Mouse (Mus musculus) G1E-ER4 (cell line): ENCODE measurements around the gene Cd22. TPM values are rescaled to one million over a fixed set of nuclear protein-coding genes. Genes with fewer than 3 reads are reported as not detected.

Experiments used
- GATA1 ChIP-seq: IDR thresholded peaks from one replicate; pipeline ENCODE4 v1.8.0; 2012; ENCODE audit warnings: low read length, inconsistent platforms
- polyA plus RNA-seq: library from polyadenylated mRNA; stranded (reverse); fragments of >175 nt; gene quantifications from 2 replicates; pipeline ENCODE4 v1.2.3, GENCODE M21; 2012

The Cd22 gene
- polyA plus RNA-seq, 1 experiment = not detected

DNA sequence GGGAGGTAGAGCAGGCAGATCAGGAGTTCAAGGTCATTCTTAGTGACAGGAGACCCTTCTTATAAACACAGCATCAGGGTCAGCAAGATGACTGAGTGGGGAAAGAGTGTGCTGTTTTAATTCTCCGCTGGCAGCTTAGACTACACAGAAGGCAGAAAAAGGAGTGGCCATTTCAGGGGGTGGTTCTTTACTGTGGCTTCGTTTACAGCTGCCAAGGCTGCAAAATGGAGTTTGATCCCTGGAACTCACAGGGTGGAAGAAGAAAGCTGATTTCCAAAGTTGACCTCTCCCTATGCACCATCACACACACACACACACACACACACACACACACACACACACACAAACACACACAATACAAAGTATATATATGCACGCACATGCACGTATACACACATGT lies 38.8 kb downstream of the Cd22 start:
- no peak for TF ChIP-seq GATA1

DNA sequence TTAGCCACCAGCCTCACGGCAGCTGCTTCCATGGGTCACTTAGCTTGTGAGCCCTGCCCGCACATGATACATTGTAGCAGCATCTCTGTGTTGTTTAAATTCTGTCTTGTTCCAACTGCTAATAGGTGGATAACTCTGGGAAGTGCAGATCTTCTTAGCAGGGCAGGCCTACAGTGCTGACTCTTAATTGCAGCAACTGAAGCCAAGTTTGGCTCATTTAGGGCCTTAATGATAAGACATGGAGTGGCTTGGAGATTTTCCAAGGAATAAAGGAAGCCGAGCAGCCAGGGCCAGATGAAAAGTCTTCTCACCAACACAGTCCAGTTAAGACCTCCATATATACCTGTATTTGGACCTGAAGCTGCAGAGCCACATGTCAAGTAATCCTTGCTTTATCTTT lies 39.8 kb downstream of the Cd22 start:
- TF ChIP-seq GATA1 = no peak

DNA sequence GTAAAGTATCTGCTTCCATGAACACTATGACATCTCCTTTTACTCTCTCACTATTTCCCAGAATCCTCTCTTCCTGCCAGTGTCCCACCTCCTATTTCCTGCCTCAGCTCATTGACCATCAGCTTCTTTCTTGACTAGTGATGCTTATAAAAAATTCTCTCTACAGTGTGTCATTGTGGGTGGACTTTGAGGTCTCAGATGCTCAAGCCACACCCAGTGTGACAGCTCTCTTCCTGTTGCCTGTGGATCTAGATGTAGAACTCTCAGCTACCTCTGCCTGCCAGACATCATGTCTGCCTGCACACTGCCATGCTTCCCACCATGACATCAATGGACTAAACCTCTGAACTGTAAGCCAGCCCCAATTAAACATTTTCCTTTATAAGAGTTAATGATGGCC lies 42.9 kb downstream of the Cd22 start:
- no peak for TF ChIP-seq GATA1

DNA sequence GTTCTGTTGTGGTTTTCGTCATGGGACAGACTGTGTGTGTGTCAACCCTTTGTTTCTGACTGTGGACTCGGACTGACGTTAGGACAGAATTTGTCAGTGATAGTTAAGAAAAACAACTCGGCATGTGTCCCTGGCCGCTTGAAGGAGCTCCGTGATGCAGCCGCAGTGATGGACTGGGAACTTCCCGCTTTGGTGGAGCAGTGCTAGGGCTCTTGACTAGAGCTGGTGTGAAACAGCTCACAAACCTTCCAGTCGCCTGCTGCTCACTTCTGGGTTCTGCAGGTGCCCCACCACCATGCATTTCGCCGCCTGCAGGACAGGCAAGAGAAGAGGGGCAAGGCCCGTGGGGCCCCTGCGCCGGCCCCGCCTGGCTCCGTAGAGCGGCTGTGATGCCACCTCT lies 47.9 kb downstream of the Cd22 start:
- no peak for TF ChIP-seq GATA1

DNA sequence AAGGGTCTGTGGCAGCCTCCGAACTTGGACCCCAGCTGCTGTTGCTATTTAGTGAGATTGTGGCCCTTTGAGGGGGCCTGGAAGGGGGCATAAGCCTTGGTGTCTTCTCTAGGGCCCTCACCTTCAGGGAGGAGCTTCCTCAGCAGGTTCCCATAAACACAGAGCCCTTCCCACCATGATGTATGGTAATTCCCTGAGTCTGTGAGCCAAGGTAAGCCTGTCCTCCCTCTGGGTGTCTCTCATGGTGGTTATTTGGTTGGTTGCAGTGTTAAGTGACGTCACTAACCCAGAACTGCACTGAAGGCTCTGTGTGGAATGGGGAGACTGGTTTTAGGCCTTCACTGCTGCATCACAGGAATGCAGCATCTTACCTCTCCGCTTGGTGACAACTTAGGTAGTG lies 50.7 kb downstream of the Cd22 start:
- no peak for TF ChIP-seq GATA1

DNA sequence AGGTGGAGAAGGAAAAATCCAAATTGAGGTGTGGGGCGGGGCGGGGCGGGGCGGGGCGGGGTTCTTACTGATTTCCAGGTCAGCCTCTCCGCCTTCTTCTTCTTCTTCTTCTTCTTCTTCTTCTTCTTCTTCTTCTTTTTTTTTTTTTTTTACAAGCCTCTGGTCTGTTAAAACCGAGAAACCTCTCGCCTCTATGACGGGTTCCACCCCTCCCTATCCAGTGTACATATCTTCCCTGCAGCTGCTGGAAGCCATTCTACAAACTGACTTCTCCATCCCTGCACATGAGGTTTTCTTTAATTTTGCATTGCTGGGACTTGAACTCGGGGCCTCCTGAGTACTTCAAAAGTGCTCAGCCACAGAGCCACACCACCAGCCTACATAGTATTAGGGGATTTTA lies 53.5 kb downstream of the Cd22 start:
- no peak for TF ChIP-seq GATA1

DNA sequence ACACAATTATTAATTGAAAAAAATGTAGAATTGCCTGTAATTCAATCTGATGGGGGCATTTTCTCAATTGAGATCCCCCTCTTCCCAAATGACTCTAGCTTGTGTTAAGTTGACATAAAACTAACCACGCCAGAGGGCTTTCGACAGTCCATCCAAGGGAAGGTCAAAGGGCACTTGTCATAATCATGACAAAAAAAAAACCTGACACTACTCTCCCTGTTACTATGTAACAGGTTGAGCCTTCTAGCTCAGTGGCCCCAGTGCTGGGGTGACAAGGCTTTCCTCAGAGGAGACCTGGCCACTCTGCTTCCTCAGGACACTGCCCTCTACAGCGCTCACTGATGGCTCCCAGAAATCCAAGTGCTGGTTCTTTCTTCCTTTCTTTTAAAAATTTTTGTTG lies 55.8 kb downstream of the Cd22 start:
- TF ChIP-seq GATA1 = no peak

DNA sequence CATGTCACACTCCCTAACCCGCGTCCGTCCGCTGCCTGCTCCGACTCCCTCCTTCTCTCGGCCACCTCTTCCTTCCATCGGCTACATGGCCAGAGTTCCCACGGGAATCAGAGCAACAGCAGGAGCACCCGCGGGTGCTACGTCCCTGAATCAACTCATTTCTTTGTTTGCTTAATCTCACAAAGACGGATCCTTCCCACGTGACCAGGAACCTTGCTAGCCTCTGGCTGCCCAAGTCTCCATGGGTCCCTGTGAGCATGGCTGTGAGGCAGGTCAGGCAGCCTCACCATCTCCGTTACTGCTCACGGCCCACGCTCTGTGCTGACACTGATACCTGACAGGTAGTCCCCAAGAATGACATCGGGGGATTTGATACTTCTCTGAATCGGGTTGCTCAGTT lies 56.5 kb downstream of the Cd22 start, which contains the start of gene Ffar2:
TSS of gene Ffar2 (minus strand) at position 101 of the 400 bp plus-strand sequence.
- TF ChIP-seq GATA1 = no peak

DNA sequence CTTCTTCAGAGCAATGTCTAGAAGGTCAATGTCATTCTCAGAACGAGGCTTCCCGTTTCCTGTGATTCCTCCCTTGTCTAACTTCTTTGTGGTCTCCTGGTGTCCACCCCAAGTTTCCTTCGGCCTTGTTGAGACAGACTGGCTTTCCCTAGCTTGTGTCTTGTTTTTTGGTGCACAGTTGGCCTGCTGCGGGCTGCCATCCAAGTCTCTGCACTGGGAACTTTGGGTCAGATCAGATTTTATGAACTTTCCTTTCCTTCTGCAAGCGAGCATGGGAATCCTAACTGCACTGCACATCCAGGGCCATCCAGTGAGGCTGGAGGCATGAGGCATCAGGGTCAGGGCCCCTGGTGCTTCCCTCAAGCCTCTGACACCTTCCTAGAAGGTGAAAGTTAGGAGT lies 58.6 kb downstream of the Cd22 start:
- TF ChIP-seq GATA1 = no peak

DNA sequence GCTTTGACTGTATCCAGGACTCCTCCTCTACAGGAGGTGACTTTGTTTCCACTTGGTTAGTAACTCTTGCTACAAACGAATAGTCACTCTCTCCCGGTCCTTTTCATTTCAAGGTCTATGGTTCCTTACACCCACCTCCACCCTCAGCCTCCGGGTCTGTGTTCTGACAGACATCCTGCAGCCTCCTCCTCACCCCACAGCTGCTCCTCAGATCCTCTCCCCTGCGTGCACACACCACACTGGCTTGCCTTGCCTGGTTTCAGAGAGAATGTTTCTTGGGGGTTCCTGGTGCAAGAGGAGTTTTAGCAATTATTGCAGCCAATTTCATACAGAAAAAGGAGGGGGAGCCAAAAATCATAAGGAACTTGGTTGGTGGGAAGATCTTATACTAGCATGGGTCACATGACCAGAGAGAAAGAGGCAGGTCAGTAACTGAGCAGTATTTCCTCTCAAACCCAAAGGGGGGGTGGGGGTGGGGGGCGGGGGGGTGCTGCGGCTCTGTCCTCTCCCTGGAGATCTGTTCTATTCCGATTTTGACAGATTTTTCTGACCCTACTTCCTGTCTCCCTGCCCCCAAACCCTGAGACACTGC lies 59.2 kb downstream of the Cd22 start:
- no peak for TF ChIP-seq GATA1

DNA sequence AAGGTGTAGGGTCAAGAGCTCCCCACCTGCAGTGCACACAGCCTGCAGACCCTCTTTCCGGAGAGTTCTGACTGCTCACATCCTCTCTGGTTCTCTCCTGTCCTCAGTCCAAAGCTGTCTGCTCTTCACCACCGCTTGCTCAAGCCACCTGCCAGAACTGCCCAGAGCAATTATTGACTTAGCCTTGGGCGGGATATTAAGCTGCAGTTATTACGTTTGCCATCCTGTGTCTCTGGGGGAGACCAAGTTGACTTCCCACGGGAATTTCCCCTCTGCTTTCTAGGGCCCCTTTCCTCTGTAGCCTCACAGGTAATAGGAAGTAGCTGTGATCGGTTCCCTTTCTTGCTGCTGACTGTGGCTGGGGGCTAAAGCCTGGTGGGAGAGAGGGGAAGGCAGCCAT lies 60.0 kb downstream of the Cd22 start:
- no peak for TF ChIP-seq GATA1

Other genes starting within 250 kb of the Cd22 start
- not detected in 2 replicates for gene Etv2, start 244.5 kb downstream of the Cd22 start, polyA plus RNA-seq
- 415 and 519 TPM in 2 replicates for gene Rbm42, start 230.0 kb downstream of the Cd22 start, polyA plus RNA-seq
- 38.7 and 69.6 TPM in 2 replicates for gene Haus5, start 215.3 kb downstream of the Cd22 start, polyA plus RNA-seq
- not detected in 2 replicates for gene Pmis2, start 208.7 kb downstream of the Cd22 start, polyA plus RNA-seq
- not detected in 2 replicates for gene 2200002J24Rik, start 181.4 kb downstream of the Cd22 start, polyA plus RNA-seq
- gene Atp4a, start 168.1 kb downstream of the Cd22 start, polyA plus RNA-seq = not detected in 2 replicates
- gene Tmem147, start 150.8 kb downstream of the Cd22 start, polyA plus RNA-seq = 197 and 201 TPM in 2 replicates
- gene Gapdhs, start 136.7 kb downstream of the Cd22 start, polyA plus RNA-seq = not detected in 2 replicates
- 5.3 and 6.4 TPM in 2 replicates for gene Sbsn, start 128.9 kb downstream of the Cd22 start, polyA plus RNA-seq
- 0.17 TPM in 1 of 2 replicates, not detected in the other for gene Dmkn, start 116.6 kb downstream of the Cd22 start, polyA plus RNA-seq
- gene Krtdap, start 92.4 kb downstream of the Cd22 start, polyA plus RNA-seq = not detected in 2 replicates
- not detected in 2 replicates for gene Ffar2, start 56.6 kb downstream of the Cd22 start, polyA plus RNA-seq
- not detected in 2 replicates for gene Ffar3, start 24.2 kb downstream of the Cd22 start, polyA plus RNA-seq
- gene Ffar1, start 18.8 kb downstream of the Cd22 start, polyA plus RNA-seq = not detected in 2 replicates
- not detected in 2 replicates for gene Mag, start 34.5 kb upstream of the Cd22 start, polyA plus RNA-seq
- gene Hamp2, start 44.3 kb upstream of the Cd22 start, polyA plus RNA-seq = not detected in 2 replicates
- not detected in 2 replicates for gene Hamp, start 63.7 kb upstream of the Cd22 start, polyA plus RNA-seq
- 162 and 181 TPM in 2 replicates for gene Usf2, start 76.5 kb upstream of the Cd22 start, polyA plus RNA-seq
- gene Lsr, start 93.1 kb upstream of the Cd22 start, polyA plus RNA-seq = not detected in 2 replicates
- gene Fam187b, start 93.4 kb upstream of the Cd22 start, polyA plus RNA-seq = not detected in 2 replicates
- 0.09 and 0.35 TPM in 2 replicates for gene Fxyd5, start 162.1 kb upstream of the Cd22 start, polyA plus RNA-seq
- gene Fxyd7, start 171.1 kb upstream of the Cd22 start, polyA plus RNA-seq = not detected in 2 replicates
- not detected in 2 replicates for gene Fxyd1, start 176.9 kb upstream of the Cd22 start, polyA plus RNA-seq
- not detected in 2 replicates for gene Lgi4, start 179.0 kb upstream of the Cd22 start, polyA plus RNA-seq
- not detected in 2 replicates for gene Fxyd3, start 196.4 kb upstream of the Cd22 start, polyA plus RNA-seq
- gene Hpn, start 234.9 kb upstream of the Cd22 start, polyA plus RNA-seq = 0.16 and 0.21 TPM in 2 replicates
- 0.11 and 0.17 TPM in 2 replicates for gene Scn1b, start 246.7 kb upstream of the Cd22 start, polyA plus RNA-seq